Mouse (Mus musculus) forebrain, postnatal 0 days (tissue): ENCODE measurements around the gene Picalm. TPM values are rescaled to one million over a fixed set of nuclear protein-coding genes. Genes with fewer than 3 reads are reported as not detected.

Experiments used
- ATAC-seq: fragments of 200-750 bp; cut with Nextera tagmentation; 2 replicates; pipeline ENCODE4 v1.8.0; 2017; ENCODE audit warnings: mild to moderate bottlenecking, moderate library complexity
- DNase-seq: peaks from one replicate; pipeline ENCODE4 v3.0.0-alpha.2; 2015
- H3K27ac ChIP-seq: fragments of 300-500 bp; sonication (generic); 2 replicates; pipeline ENCODE4 v1.5.1; 2014; ENCODE audit warnings: low read depth, mild to moderate bottlenecking, antibody characterized with exemption, low read length, moderate library complexity, mixed read lengths
- H3K27me3 ChIP-seq: fragments of 300-500 bp; sonication (generic); 2 replicates; pipeline ENCODE4 v1.6.1; 2014; ENCODE audit warnings: mild to moderate bottlenecking, low read length, mixed read lengths; ENCODE audit not compliant: insufficient read depth
- H3K36me3 ChIP-seq: fragments of 300-500 bp; sonication (generic); 2 replicates; pipeline ENCODE4 v1.6.1; 2014; ENCODE audit warnings: mild to moderate bottlenecking, moderate library complexity; ENCODE audit not compliant: insufficient read depth
- H3K4me1 ChIP-seq: fragments of 300-500 bp; sonication (generic); 2 replicates; pipeline ENCODE4 v1.6.1; 2014; ENCODE audit warnings: antibody characterized with exemption; ENCODE audit not compliant: insufficient read depth
- H3K4me2 ChIP-seq: fragments of 300-500 bp; sonication (generic); 2 replicates; pipeline ENCODE4 v1.6.1; 2014; ENCODE audit warnings: low read depth, mild to moderate bottlenecking, moderate library complexity
- H3K4me3 ChIP-seq: fragments of 300-500 bp; sonication (generic); 2 replicates; pipeline ENCODE4 v1.5.1; 2014; ENCODE audit warnings: low read depth, low read length, mixed read lengths
- H3K9ac ChIP-seq: fragments of 300-500 bp; sonication (generic); 2 replicates; pipeline ENCODE4 v1.6.1; 2014; ENCODE audit warnings: mild to moderate bottlenecking
- H3K9me3 ChIP-seq: fragments of 300-500 bp; sonication (generic); 2 replicates; pipeline ENCODE4 v1.6.1; 2016; ENCODE audit warnings: low read length
- CTCF ChIP-seq: sonication (generic); IDR thresholded peaks from 2 replicates; pipeline ENCODE4 v1.5.1; 2016; ENCODE audit warnings: antibody characterized with exemption, control low read depth, low read depth
- WGBS: fragments of 180-500 bp; shearing (Covaris S2); extraction: QIAGEN DNeasy Blood & Tissue Kit; methylation state at CpG from one replicate; pipeline ENCODE4 v1.1.7; 2014; 5-methylcytosine and 5-hydroxymethylcytosine counted together
- polyA plus RNA-seq: library from polyadenylated mRNA; unstranded; fragments of >200 nt; fragmentation: Nextera tagmentation; extraction: Ambion mirVana; gene quantifications from 2 replicates; pipeline ENCODE4 v1.2.1, GENCODE M21; 2015
- total RNA-seq: library from RNA; depleted of rRNA; stranded (reverse); fragments of >200 nt; gene quantifications from 2 replicates; pipeline ENCODE4 v1.2.3, GENCODE M21; 2014

Gene Picalm
- total and polyA plus RNA-seq, 2 experiments from 2014 or later, result 21.2 to 242 TPM

GRCm38 (mm10) chr7:90145376-90145775 is 15.4 kb downstream of the Picalm start:
- H3K4me3 ChIP-seq, result no peak overlapping the region
- no peak overlapping the region for H3K4me2 ChIP-seq
- no peak overlapping the region for H3K9ac ChIP-seq
- H3K27ac ChIP-seq, result no peak overlapping the region
- H3K4me1 ChIP-seq, result no peaks in the 10 kb centered on the region; the same call in 1 of the 2 replicates
- H3K36me3 ChIP-seq, result no peaks in the 10 kb centered on the region
- no peak for DNase-seq
- no peak for ATAC-seq
- H3K27me3 ChIP-seq, result no peaks in the 10 kb centered on the region
- no peaks in the 10 kb centered on the region for H3K9me3 ChIP-seq
- no peak for TF ChIP-seq CTCF

GRCm38 (mm10) chr7:90145897-90146296 is 15.9 kb downstream of the Picalm start:
- Histone ChIP-seq H3K4me3 (no peak overlapping the region), H3K27ac (no peak overlapping the region), H3K36me3 (no peaks in the 10 kb centered on the region), H3K4me1 (no peaks in the 10 kb centered on the region; the same call in 1 of the 2 replicates), H3K27me3 (no peaks in the 10 kb centered on the region), H3K4me2 (no peak overlapping the region), H3K9ac (no peak overlapping the region), H3K9me3 (no peaks in the 10 kb centered on the region)
- DNase-seq (no peak), ATAC-seq (no peak)
- TF ChIP-seq CTCF, result no peak
- 58% methylated on average over 4 of the region's 4 CpGs for WGBS

- no peaks in the 10 kb centered on the region for H3K36me3 ChIP-seq
- H3K9ac ChIP-seq, result no peak overlapping the region
- no peak for ATAC-seq
- WGBS, result 89% methylated on average over 1 of the region's 1 CpGs
- H3K4me3 ChIP-seq, result no peak overlapping the region
- no peaks in the 10 kb centered on the region for H3K9me3 ChIP-seq
- no peaks in the 10 kb centered on the region; the same call in 1 of the 2 replicates for H3K4me1 ChIP-seq
- no peak for TF ChIP-seq CTCF
- no peak overlapping the region for H3K27ac ChIP-seq
- H3K27me3 ChIP-seq, result no peaks in the 10 kb centered on the region
- DNase-seq, result no peak
- no peak overlapping the region for H3K4me2 ChIP-seq
These were observed 16.3 kb downstream of the Picalm start for GRCm38 (mm10) chr7:90146321-90146720.

GRCm38 (mm10) chr7:90148023-90148422 is 18.0 kb downstream of the Picalm start:
- DNase-seq (no peak), ATAC-seq (no peak)
- no peak overlapping the region for H3K27ac ChIP-seq
- no peak for TF ChIP-seq CTCF
- no peak overlapping the region for H3K9ac ChIP-seq
- H3K4me1 ChIP-seq, result no peaks in the 10 kb centered on the region; the same call in 1 of the 2 replicates
- H3K9me3 ChIP-seq, result no peaks in the 10 kb centered on the region
- H3K4me2 ChIP-seq, result no peak overlapping the region
- H3K36me3 ChIP-seq, result 0 out of 2 replicates have a peak, but pooled peaks cover 3% of the 10 kb centered on the region
- WGBS, result 88% methylated on average over 2 of the region's 2 CpGs
- no peaks in the 10 kb centered on the region for H3K27me3 ChIP-seq
- no peak overlapping the region for H3K4me3 ChIP-seq

- Histone ChIP-seq H3K27ac (no peak overlapping the region), H3K27me3 (no peaks in the 10 kb centered on the region), H3K4me1 (no peaks in the 10 kb centered on the region; the same call in 1 of the 2 replicates), H3K4me3 (no peak overlapping the region), H3K36me3 (0 out of 2 replicates have a peak, but pooled peaks cover 3% of the 10 kb centered on the region), H3K9ac (no peak overlapping the region), H3K9me3 (no peaks in the 10 kb centered on the region), H3K4me2 (no peak overlapping the region)
- no peak for TF ChIP-seq CTCF
- ATAC-seq, result no peak
- 84% methylated on average over 1 of the region's 1 CpGs for WGBS
- no peak for DNase-seq
These were observed 18.5 kb downstream of the Picalm start for GRCm38 (mm10) chr7:90148516-90148915.

GRCm38 (mm10) chr7:90150311-90150710 is 20.3 kb downstream of the Picalm start:
- WGBS, result 47% methylated on average over 2 of the region's 2 CpGs
- H3K4me1 ChIP-seq, result no peaks in the 10 kb centered on the region; the same call in 1 of the 2 replicates
- no peaks in the 10 kb centered on the region for H3K27me3 ChIP-seq
- H3K9ac ChIP-seq, result no peak overlapping the region
- no peak overlapping the region for H3K4me2 ChIP-seq
- no peak overlapping the region for H3K4me3 ChIP-seq
- peak; percentile 63 for ATAC-seq
- DNase-seq, result peak; percentile 35
- H3K9me3 ChIP-seq, result no peaks in the 10 kb centered on the region
- TF ChIP-seq CTCF, result peak; percentile 73
- 0 out of 2 replicates have a peak, but pooled peaks cover 3% of the 10 kb centered on the region for H3K36me3 ChIP-seq
- H3K27ac ChIP-seq, result no peak overlapping the region

GRCm38 (mm10) chr7:90158034-90158433 is 28.0 kb downstream of the Picalm start:
- Histone ChIP-seq H3K27ac (no peak overlapping the region), H3K9me3 (no peaks in the 10 kb centered on the region), H3K9ac (no peak overlapping the region), H3K4me3 (no peak overlapping the region), H3K4me1 (no peaks in the 10 kb centered on the region), H3K4me2 (no peak overlapping the region), H3K36me3 (peaks cover 10% of the 10 kb centered on the region), H3K27me3 (no peaks in the 10 kb centered on the region)
- no peak for ATAC-seq
- DNase-seq, result no peak
- 79% methylated on average over 2 of the region's 2 CpGs for WGBS
- no peak for TF ChIP-seq CTCF
